9 mouse cellular contexts compared by ENCODE assay signal in the genomic region with DNA sequence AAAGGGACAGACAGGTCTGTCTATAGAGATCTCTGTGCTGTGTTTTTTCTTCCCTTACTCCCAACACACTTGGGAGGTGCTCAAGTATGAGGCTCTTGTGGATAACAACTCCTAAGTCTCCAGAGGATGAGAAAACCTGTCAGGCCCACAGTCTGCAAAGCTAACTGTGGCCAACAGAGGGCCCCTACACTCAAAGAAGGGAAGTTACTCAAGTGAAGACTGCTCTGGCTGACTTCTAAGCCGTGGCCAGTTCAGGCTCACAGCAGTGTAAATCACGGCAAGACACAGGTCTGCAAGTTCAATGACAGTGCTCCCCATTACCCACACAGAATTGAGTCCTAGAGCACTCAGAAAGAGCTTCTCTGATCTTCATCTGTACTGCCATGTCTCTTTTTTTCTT. TPM values are rescaled to one million over a fixed set of nuclear protein-coding genes. Genes with fewer than 3 reads are reported as not detected.
DNase-seq lines count a peak whose midpoint lies in the region; ATAC-seq and TF ChIP-seq lines count a peak whose summit lies in the region.
"Had no signal": no experiment of that assay in that cellular context is flagged by ENCODE, and none has a peak within 500 bp of the region (broad histone marks: within the 10 kb centered on the region; RNA-seq: fewer than 3 reads in every experiment).

No protein-coding gene starts in this region.

- DNase-seq in heart, postnatal 10 days = peak; percentile 11 to 37
- DNase-seq in testis, postnatal 10 days (ENCODE audit: low spot score) = peak; percentile 49
- DNase-seq in testis, postnatal 14 days (ENCODE audit: low spot score) = no peak
- peak; percentile 26 to 69 for DNase-seq in kidney, postnatal 36 days
- DNase-seq in urinary bladder, adult 2 months (ENCODE audit: low spot score) = no peak
- DNase-seq in gastrocnemius, postnatal 10 days = no peak
- DNase-seq: liver, embryonic 13.5 days had no signal

- WGBS in heart, embryonic 11.5 days (ENCODE audit: insufficient replicate concordance) = 45% methylated on average over 2 of the region's 2 CpGs
- WGBS in bone marrow, adult 2 months = 31% methylated on average over 2 of the region's 2 CpGs

- TF ChIP-seq POLR2A in bone marrow, adult 2 months (IDR thresholded peaks at IDR 0.05; ENCODE audit: borderline replicate concordance, control insufficient read depth, low read depth, low read length) = no peak

- no peaks in the 10 kb centered on the region for H3K27me3 ChIP-seq in heart, embryonic 11.5 days (ENCODE audit: control insufficient read depth, insufficient read depth, low read length)
- H3K27me3 ChIP-seq: liver, embryonic 13.5 days had no signal

- no peak for ATAC-seq in heart, embryonic 11.5 days (replicated peaks; ENCODE audit: insufficient number of reproducible peaks, low FRiP score, low TSS enrichment)

- H3K36me3 ChIP-seq in heart, embryonic 11.5 days (ENCODE audit: control insufficient read depth, insufficient read depth, low read length) = no peaks in the 10 kb centered on the region

- H3K9ac ChIP-seq in heart, embryonic 11.5 days (ENCODE audit: low read depth, low read length) = no peak overlapping the region
- H3K9ac ChIP-seq: liver, embryonic 13.5 days had no signal

- intact Hi-C loops in heart, postnatal 10 days (cut with DNase I) = loop anchor here (2.0 kb wide), 1 partner anchor 46 kb away; no protein-coding TSS in a partner anchor

- H3K27ac ChIP-seq in heart, embryonic 11.5 days (ENCODE audit: low read depth, low read length) = no peak overlapping the region
- H3K27ac ChIP-seq in bone marrow, adult 2 months (ENCODE audit: control insufficient read depth, insufficient read depth, low read depth, low read length, poor library complexity) = no peak overlapping the region
- H3K27ac ChIP-seq: liver, embryonic 13.5 days had no signal

- H3K4me2 ChIP-seq in heart, embryonic 11.5 days = no peak overlapping the region
- H3K4me2 ChIP-seq: liver, embryonic 13.5 days had no signal

- peak; percentile 31; the same call in 1 of the 2 replicates for TF ChIP-seq CTCF in bone marrow, adult 2 months (IDR thresholded peaks at IDR 0.05; ENCODE audit: control insufficient read depth, insufficient read depth, low read length)

- H3K9me3 ChIP-seq in heart, embryonic 11.5 days (replicated peaks; ENCODE audit: control insufficient read depth, low read length) = no peaks in the 10 kb centered on the region
- H3K9me3 ChIP-seq: liver, embryonic 13.5 days had no signal

- H3K4me3 ChIP-seq in heart, embryonic 11.5 days (ENCODE audit: low read depth, low read length) = no peak overlapping the region
- H3K4me3 ChIP-seq in bone marrow, adult 2 months (replicated peaks; ENCODE audit: control insufficient read depth, low read depth, low read length) = no peak overlapping the region
- H3K4me3 ChIP-seq: liver, embryonic 13.5 days had no signal

- H3K4me1 ChIP-seq in heart, embryonic 11.5 days (ENCODE audit: control insufficient read depth, insufficient read depth, low read length) = 0 out of 2 replicates have a peak, but pooled peaks cover 3% of the 10 kb centered on the region
- H3K4me1 ChIP-seq in bone marrow, adult 2 months (ENCODE audit: control insufficient read depth, insufficient read depth, low read length) = no peaks in the 10 kb centered on the region

RNA-seq across cellular contexts. Expression of a gene that starts 48.0 kb away (rescaled TPM):
- 10 to 100 TPM; 73.3 to 78.7 TPM for total RNA-seq in heart, postnatal 10 days (2021)
- 55.9 and 81.0 TPM in 2 replicates for polyA plus RNA-seq in heart, embryonic 11.5 days (2014; fragmentation: Nextera tagmentation; extraction: Ambion mirVana)
- 28.7 and 46.4 TPM in 2 replicates for polyA plus RNA-seq in bone marrow, adult 2 months (2011; ENCODE audit: insufficient read depth, insufficient read length, low replicate concordance, missing spikeins)
- polyA plus RNA-seq in urinary bladder, adult 2 months (2012; rRNA removed) = 35.2 and 43.4 TPM in 2 replicates
- total RNA-seq in gastrocnemius, postnatal 10 days (2021) = 10 to 100 TPM; 54.2 to 58.1 TPM

Comparison
In these comparisons a context has a peak if more than half of its experiments do, and no peak if none do; other contexts are left out.
1. DNase-seq: peak in heart, postnatal 10 days (2 of 2), testis, postnatal 10 days (single experiment) and kidney, postnatal 36 days (2 of 2); none in testis, postnatal 14 days (single experiment), urinary bladder, adult 2 months (single experiment) and gastrocnemius, postnatal 10 days (single experiment).